Mouse (Mus musculus) hindbrain, embryonic 16.5 days (tissue): Measurements from ENCODE around the gene Mfsd12. TPM values are rescaled to one million over a fixed set of nuclear protein-coding genes. Genes with fewer than 3 reads are reported as not detected.

Experiments
- ATAC-seq: fragments of 200-750 bp; cut with Nextera tagmentation; 2 replicates; pipeline ENCODE4 v1.8.0; 2017; ENCODE audit warnings: moderate TSS enrichment, moderate library complexity
- H3K27ac ChIP-seq: fragments of 300-500 bp; sonication (generic); 2 replicates; pipeline ENCODE4 v1.5.1; 2014; ENCODE audit warnings: low read depth, mild to moderate bottlenecking, control low read depth, low read length, moderate library complexity
- H3K27me3 ChIP-seq: fragments of 300-500 bp; sonication (generic); replicated peaks from 2 replicates; pipeline ENCODE4 v1.6.1; 2014; ENCODE audit warnings: low read length; ENCODE audit not compliant: control insufficient read depth, insufficient read depth
- H3K36me3 ChIP-seq: fragments of 300-500 bp; sonication (generic); 2 replicates; pipeline ENCODE4 v1.6.1; 2014; ENCODE audit warnings: mild to moderate bottlenecking, low read length, moderate library complexity, mixed read lengths; ENCODE audit not compliant: control insufficient read depth, insufficient read depth
- H3K4me1 ChIP-seq: fragments of 300-500 bp; sonication (generic); 2 replicates; pipeline ENCODE4 v1.6.1; 2014; ENCODE audit warnings: low read depth, low read length; ENCODE audit not compliant: control insufficient read depth, insufficient read depth
- H3K4me2 ChIP-seq: fragments of 300-500 bp; sonication (generic); 2 replicates; pipeline ENCODE4 v1.6.1; 2014; ENCODE audit warnings: mild to moderate bottlenecking, low read length, control low read depth, moderate library complexity
- H3K4me3 ChIP-seq: fragments of 300-500 bp; sonication (generic); 2 replicates; pipeline ENCODE4 v1.5.1; 2014; ENCODE audit warnings: mild to moderate bottlenecking, low read length, control low read depth, moderate library complexity
- H3K9ac ChIP-seq: fragments of 300-500 bp; sonication (generic); 2 replicates; pipeline ENCODE4 v1.6.1; 2014; ENCODE audit warnings: low read depth, mild to moderate bottlenecking, control low read depth, low read length, moderate library complexity
- H3K9me3 ChIP-seq: fragments of 300-500 bp; sonication (generic); 2 replicates; pipeline ENCODE4 v1.6.1; 2014; ENCODE audit warnings: mild to moderate bottlenecking, low read length, moderate library complexity; ENCODE audit not compliant: control insufficient read depth
- WGBS: fragments of 180-500 bp; shearing (Covaris S2); extraction: QIAGEN DNeasy Blood & Tissue Kit; methylation state at CpG from one replicate; pipeline ENCODE4 v1.1.7; 2014; 5-methylcytosine and 5-hydroxymethylcytosine counted together
- polyA plus RNA-seq: library from polyadenylated mRNA; unstranded; fragments of >200 nt; fragmentation: Nextera tagmentation; extraction: Ambion mirVana; gene quantifications from 2 replicates; pipeline ENCODE4 v1.2.1, GENCODE M21; 2015

Gene Mfsd12
- polyA plus RNA-seq, 1 experiment from 2014 or later: 17.5 TPM

GRCm38 (mm10) chr10:81389801-81390677 lies 32.7 kb downstream of the Mfsd12 start:
- Histone ChIP-seq H3K27ac (peak overlapping the region; percentile 48), H3K4me2 (no peak overlapping the region), H3K4me3 (no peak overlapping the region), H3K36me3 (peaks cover 29% of the 10 kb centered on the region), H3K9me3 (no peaks in the 10 kb centered on the region), H3K9ac (peak overlapping the region; percentile 35; the same call in 1 of the 2 replicates), H3K4me1 (peaks cover 24% of the 10 kb centered on the region), H3K27me3 (no peaks in the 10 kb centered on the region)
- ATAC-seq: peak; percentile 55; the same call in 1 of the 2 replicates
- WGBS: 60% methylated on average over 23 of the region's 23 CpGs

DNA sequence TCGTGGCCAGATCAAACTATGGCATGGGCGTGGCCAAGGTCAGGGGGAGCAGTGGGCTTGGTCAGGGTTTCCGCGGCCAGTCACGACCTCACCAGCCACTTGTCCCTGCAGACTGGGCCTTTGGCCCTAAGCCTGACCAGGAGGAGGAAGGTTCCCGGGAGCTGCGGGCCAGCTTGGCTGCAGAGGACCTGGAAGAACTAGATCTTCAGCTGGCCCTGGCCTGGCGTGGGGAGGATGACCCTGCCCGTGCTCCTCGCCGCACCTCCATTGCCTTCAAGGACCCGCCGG lies 33.3 kb downstream of the Mfsd12 start:
- no peak for ATAC-seq
- H3K27me3 ChIP-seq: no peaks in the 10 kb centered on the region
- H3K36me3 ChIP-seq: peaks cover 29% of the 10 kb centered on the region
- no peak overlapping the region; the same call in 1 of the 2 replicates for H3K9ac ChIP-seq
- H3K9me3 ChIP-seq: no peaks in the 10 kb centered on the region
- no peak overlapping the region for H3K4me3 ChIP-seq
- no peak overlapping the region for H3K27ac ChIP-seq
- H3K4me1 ChIP-seq: peaks cover 18% of the 10 kb centered on the region
- H3K4me2 ChIP-seq: no peak overlapping the region
- WGBS: 89% methylated on average over 13 of the region's 13 CpGs

GRCm38 (mm10) chr10:81392270-81392669 lies 35.0 kb downstream of the Mfsd12 start:
- Histone ChIP-seq H3K9me3 (no peaks in the 10 kb centered on the region), H3K36me3 (peaks cover 16% of the 10 kb centered on the region), H3K27ac (no peak overlapping the region), H3K4me1 (peaks cover 23% of the 10 kb centered on the region), H3K4me3 (no peak overlapping the region), H3K4me2 (no peak overlapping the region), H3K27me3 (no peaks in the 10 kb centered on the region), H3K9ac (no peak overlapping the region)
- 95% methylated on average over 6 of the region's 6 CpGs for WGBS
- no peak for ATAC-seq

GRCm38 (mm10) chr10:81392781-81393185 lies 35.5 kb downstream of the Mfsd12 start, which contains the start of gene Smim24:
Gene Smim24, plus strand, starts transcription at chr10:81393051.
- Histone ChIP-seq H3K4me3 (peak within 1 kb of the TSS; percentile 14), H3K27ac (peak within 1 kb of the TSS; percentile 37; the same call in 1 of the 2 replicates), H3K9me3 (no peaks in the 10 kb centered on the region), H3K9ac (peak within 1 kb of the TSS; percentile 57), H3K36me3 (peaks cover 11% of the 10 kb centered on the region), H3K4me2 (peak within 1 kb of the TSS; percentile 41), H3K27me3 (no peaks in the 10 kb centered on the region), H3K4me1 (peaks cover 23% of the 10 kb centered on the region)
- WGBS: 65% methylated on average over 14 of the region's 14 CpGs
- ATAC-seq: no peak

DNA sequence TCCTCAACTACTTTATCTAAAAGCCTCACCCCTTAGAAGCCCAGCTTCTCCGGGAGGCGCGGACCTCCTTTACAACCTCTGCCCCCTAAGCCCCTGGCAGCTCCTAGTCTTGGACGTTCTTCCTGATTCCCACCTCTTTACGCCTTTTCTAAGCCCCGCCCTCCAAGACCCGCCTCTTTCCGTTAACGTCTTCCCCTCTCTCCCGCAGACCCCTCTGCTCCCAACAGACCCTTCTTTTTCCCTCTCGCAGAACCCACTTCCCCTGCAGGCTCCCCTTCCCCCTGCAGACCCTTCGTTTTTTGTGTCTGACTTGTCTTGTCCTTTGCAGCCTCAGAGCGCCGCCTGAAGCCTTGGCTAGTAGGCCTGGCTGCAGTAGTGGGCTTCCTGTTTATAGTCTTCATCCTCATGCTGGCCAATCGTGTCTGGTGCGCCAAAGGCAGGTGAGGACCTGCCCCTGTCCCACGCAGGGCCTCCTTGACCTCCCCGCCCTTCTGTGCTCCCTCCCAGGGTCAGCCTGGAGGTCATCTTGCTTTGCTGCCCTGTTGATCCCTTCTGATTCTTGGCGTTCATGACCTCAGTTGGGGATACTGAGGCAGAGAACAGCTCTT lies 36.3 kb downstream of the Mfsd12 start:
- no peaks in the 10 kb centered on the region for H3K9me3 ChIP-seq
- H3K27me3 ChIP-seq: no peaks in the 10 kb centered on the region
- WGBS: 6% methylated on average over 19 of the region's 19 CpGs
- H3K9ac ChIP-seq: peak overlapping the region; percentile 57
- H3K27ac ChIP-seq: peak overlapping the region; percentile 37; the same call in 1 of the 2 replicates
- ATAC-seq: no peak
- H3K36me3 ChIP-seq: peaks cover 5% of the 10 kb centered on the region; the same call in 1 of the 2 replicates
- H3K4me2 ChIP-seq: peak overlapping the region; percentile 41
- H3K4me3 ChIP-seq: peak overlapping the region; percentile 14
- H3K4me1 ChIP-seq: peaks cover 23% of the 10 kb centered on the region

- peaks cover 20% of the 10 kb centered on the region for H3K4me1 ChIP-seq
- no peak overlapping the region for H3K4me2 ChIP-seq
- H3K27ac ChIP-seq: no peak overlapping the region
- no peak for ATAC-seq
- H3K36me3 ChIP-seq: peaks cover 4% of the 10 kb centered on the region
- H3K9ac ChIP-seq: no peak overlapping the region
- H3K4me3 ChIP-seq: no peak overlapping the region
- no peaks in the 10 kb centered on the region for H3K27me3 ChIP-seq
- no peaks in the 10 kb centered on the region for H3K9me3 ChIP-seq
- 18% methylated on average over 5 of the region's 5 CpGs for WGBS
Measured at GRCm38 (mm10) chr10:81395127-81395526, 37.8 kb downstream of the Mfsd12 start.

GRCm38 (mm10) chr10:81395865-81396264 lies 38.6 kb downstream of the Mfsd12 start:
- H3K4me3 ChIP-seq: no peak overlapping the region
- H3K9me3 ChIP-seq: no peaks in the 10 kb centered on the region
- H3K36me3 ChIP-seq: peaks cover 6% of the 10 kb centered on the region
- H3K27me3 ChIP-seq: no peaks in the 10 kb centered on the region
- ATAC-seq: no peak
- no peak overlapping the region for H3K27ac ChIP-seq
- no peak overlapping the region for H3K4me2 ChIP-seq
- peaks cover 16% of the 10 kb centered on the region for H3K4me1 ChIP-seq
- WGBS: 75% methylated on average over 4 of the region's 4 CpGs
- no peak overlapping the region for H3K9ac ChIP-seq

GRCm38 (mm10) chr10:81396749-81397148 lies 39.5 kb downstream of the Mfsd12 start:
- no peaks in the 10 kb centered on the region for H3K27me3 ChIP-seq
- no peak overlapping the region for H3K4me3 ChIP-seq
- no peaks in the 10 kb centered on the region for H3K9me3 ChIP-seq
- H3K36me3 ChIP-seq: peaks cover 6% of the 10 kb centered on the region
- no peak overlapping the region for H3K9ac ChIP-seq
- peak overlapping the region; percentile 4; the same call in 1 of the 2 replicates for H3K27ac ChIP-seq
- WGBS: 43% methylated on average over 5 of the region's 5 CpGs
- no peak for ATAC-seq
- H3K4me2 ChIP-seq: no peak overlapping the region
- peaks cover 25% of the 10 kb centered on the region for H3K4me1 ChIP-seq

DNA sequence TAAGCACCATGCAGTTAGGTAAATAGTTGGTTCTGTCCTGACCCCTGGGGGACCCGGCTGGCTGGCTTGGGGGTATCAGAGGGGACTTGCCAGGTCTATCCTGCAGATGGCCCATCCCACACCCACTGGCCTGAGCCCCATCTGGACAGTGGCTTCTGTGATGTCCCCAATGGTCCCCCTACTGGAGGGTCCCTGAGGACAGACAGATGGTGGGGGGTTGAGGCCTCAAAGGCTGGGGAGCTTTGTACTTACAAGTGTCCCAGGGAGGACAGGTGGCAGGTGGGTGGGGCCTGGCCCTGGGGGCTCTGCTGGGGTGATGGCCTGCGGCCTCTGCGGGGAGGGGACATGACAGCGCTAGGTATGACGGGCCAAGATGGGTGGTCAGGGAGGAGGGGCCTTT lies 42.0 kb downstream of the Mfsd12 start:
- H3K36me3 ChIP-seq: peaks cover 9% of the 10 kb centered on the region
- H3K27me3 ChIP-seq: no peaks in the 10 kb centered on the region
- WGBS: 67% methylated on average over 5 of the region's 5 CpGs
- no peak overlapping the region for H3K4me2 ChIP-seq
- no peaks in the 10 kb centered on the region for H3K9me3 ChIP-seq
- no peak for ATAC-seq
- peaks cover 32% of the 10 kb centered on the region for H3K4me1 ChIP-seq
- no peak overlapping the region for H3K27ac ChIP-seq
- H3K4me3 ChIP-seq: no peak overlapping the region
- H3K9ac ChIP-seq: no peak overlapping the region
